Mouse (Mus musculus) urinary bladder, postnatal 25 days (tissue): ENCODE measurements around the gene Zfp444.

Experiments
- DNase-seq: peaks from one replicate; pipeline ENCODE4 v3.0.0; 2022; ENCODE audit warnings: low spot score

The Zfp444 gene

GRCm38 (mm10) chr7:6172006-6172649 is at the start of gene Zfp444:
Gene Zfp444 (plus strand): TSS chr7:6172226.
- peak; percentile 94 for DNase-seq

DNA sequence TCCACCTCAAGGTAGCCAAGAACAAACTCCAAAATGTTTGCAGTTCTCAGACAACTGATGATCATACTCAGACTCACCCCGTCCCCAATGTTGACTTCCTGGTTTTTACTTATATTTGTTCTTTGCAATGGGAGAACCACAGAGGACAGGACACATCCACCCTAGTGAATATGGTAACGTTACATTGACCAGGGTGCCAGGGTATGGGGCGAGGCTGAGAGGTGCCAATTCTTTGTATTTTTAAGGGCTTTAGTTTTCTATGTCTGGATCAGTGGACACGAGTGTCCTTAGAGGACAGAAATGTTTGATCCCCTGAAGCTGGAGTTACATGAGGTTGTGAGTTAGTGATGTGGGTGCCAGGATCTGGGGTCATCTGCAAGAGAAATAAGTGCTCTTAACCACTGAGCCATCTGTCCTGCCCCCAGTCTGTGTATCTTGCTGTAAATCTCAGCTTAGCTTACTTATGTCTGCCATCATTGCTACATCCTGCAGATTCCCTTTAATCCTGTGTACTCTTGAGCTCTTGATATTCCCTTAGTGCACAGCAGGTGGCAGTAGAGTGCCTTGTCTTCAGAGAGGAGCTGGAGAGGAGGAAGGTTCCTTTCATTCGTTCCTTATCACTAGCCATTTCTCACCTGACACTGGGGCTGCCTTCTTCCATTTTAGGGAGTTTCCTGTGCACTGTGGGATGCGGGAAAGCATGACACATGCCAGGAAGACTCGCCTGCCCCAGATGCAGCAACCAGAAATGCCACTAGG is 45.2 kb upstream of the Zfp444 start:
- peak; percentile 70 for DNase-seq

- no peak for DNase-seq
These were observed 41.7 kb upstream of the Zfp444 start for GRCm38 (mm10) chr7:6130346-6130745.

DNA sequence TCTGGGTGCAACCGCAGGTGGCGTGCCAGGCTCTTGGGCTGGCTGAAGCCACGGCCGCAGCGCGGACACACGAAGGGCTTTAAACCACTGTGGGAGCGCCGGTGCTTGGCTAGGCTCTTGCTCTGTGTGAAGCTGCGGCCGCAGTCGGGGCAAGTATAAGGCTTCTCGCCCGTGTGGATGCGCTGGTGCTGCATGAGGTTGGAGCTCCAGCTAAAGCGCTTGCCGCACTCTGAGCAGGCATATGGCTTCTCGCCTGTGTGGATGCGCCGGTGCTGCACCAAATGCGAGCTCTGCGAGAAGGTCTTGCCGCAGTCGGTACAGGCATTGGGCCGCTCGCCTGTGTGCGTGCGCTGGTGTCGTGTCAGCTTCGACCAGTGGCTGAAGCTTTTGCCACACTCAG is 39.4 kb upstream of the Zfp444 start:
- DNase-seq: no peak

GRCm38 (mm10) chr7:6136497-6136896 is 35.5 kb upstream of the Zfp444 start:
- no peak for DNase-seq

DNA sequence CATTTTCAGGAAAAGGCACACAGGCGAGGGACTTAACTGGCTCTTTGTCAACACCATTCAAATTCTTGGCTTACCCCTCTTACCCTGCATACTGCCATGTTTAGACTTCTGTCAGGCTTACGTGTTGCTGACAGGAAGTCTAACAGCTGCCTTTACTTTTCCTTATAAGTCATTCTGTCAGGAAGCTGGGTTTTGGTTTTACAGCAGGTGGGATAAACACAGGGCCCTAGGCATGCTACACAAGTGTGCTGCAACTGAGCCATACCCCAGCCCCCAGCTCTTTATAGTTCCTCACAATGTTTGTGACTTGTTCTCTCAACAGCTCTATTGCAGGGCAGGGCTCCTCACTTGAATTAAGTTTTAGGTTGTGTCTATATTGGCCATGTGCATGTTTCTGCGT is 32.7 kb upstream of the Zfp444 start:
- no peak for DNase-seq

GRCm38 (mm10) chr7:6143991-6144531 is 28.0 kb upstream of the Zfp444 start:
- DNase-seq: no peak

GRCm38 (mm10) chr7:6145423-6146188 is 26.4 kb upstream of the Zfp444 start:
- no peak for DNase-seq

- DNase-seq: no peak
These were observed 25.6 kb upstream of the Zfp444 start for GRCm38 (mm10) chr7:6146194-6146981.

- no peak for DNase-seq
These were observed 25.1 kb upstream of the Zfp444 start for GRCm38 (mm10) chr7:6146982-6147325.

- DNase-seq: no peak
These were observed 24.3 kb upstream of the Zfp444 start for GRCm38 (mm10) chr7:6147688-6148087.

- no peak for DNase-seq
These were observed 20.8 kb upstream of the Zfp444 start for GRCm38 (mm10) chr7:6151266-6151665.

GRCm38 (mm10) chr7:6152036-6152435 is 20.0 kb upstream of the Zfp444 start:
- DNase-seq: no peak

DNA sequence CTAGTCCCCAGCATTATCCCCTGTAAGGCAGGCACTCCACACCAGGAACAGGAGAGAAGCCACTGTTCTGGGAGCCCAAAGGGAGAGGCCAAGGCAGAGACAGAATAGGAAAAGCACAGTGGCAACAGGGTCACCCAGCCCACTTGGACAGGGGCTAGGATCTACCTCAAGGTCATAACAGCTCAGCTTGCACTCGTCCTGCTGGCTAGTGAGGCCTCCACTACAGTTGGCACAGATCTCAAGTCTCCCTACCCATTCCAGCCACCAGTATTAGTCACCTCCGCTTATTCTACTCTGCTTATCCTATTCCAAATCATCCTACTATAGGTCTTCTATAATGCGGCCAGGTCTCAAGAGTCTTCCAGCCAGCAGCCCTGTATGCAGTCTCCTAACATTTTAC is 18.9 kb upstream of the Zfp444 start:
- no peak for DNase-seq

GRCm38 (mm10) chr7:6154164-6154563 is 17.9 kb upstream of the Zfp444 start:
- DNase-seq: no peak

DNA sequence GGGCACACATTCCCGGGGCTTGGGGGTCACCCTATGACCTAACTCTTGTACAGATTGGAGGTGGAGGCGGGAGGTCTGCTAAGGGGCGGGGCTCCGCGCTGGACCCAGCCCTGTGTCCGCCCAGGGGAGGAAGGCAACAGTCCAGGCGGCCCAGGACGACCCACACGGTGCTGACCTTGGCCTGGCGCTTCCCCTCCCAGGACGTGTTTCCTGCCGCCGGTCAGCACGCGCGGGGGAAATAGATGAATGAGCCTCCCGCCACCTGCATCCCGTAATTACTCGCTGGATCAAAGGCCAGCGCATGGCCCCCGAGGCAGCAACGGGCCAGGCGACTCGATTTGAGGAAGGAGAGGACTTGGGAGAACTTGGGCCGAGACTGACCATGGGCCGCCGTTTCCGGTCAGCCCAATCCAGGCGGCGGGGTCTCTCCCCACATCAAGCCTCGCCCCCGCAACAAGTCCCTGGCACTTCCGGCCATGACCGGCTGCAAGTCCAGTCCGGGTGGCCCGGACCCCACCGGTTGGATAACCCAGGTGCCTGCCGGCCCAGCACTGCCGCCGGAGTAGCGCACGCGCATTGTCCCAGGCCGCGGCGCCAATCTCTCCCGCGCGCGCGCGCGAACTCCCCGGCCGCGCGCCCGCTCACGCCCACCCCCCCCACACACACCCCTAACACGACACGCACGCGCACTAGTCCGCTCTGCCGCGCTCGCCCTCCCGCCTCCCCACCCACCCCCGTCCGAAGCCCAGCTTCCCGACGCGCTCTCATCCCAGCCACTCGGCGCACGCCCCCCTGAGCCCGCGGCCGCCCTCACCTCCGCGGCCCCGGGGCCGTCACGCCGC is 16.8 kb upstream of the Zfp444 start:
- peak; percentile 78 for DNase-seq

- DNase-seq: peak; percentile 91
These were observed 16.1 kb upstream of the Zfp444 start, which contains the start of gene Zfp787 for GRCm38 (mm10) chr7:6155901-6156411. Gene Zfp787 (minus strand): TSS chr7:6155997.

DNA sequence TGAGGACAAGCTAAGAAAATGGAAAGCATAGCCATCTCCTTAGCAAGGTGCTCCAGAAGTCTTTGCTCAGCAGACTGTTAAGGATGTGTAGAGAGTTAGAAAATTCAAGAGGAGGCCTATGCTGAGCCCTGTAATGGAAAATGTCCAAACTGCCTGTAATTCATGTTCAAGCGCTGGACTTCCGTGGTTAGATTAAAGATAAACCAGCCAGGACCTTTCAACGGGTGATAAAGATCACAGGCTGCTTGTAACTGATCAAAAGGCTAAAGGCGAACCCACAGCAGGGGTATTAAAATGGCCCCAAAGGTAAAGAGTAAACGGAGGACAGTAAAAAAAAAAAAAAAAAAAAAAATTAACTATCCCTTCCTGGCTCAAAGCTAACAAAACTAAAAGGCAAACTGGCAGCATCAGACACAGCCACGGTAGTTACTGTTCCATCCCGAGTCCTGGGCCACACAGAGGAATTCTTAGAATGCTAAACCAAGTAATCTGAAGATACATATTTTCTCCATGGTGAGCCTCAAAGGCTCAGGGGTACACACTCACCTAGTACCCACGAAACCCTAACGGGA is 15.0 kb upstream of the Zfp444 start:
- no peak for DNase-seq

DNA sequence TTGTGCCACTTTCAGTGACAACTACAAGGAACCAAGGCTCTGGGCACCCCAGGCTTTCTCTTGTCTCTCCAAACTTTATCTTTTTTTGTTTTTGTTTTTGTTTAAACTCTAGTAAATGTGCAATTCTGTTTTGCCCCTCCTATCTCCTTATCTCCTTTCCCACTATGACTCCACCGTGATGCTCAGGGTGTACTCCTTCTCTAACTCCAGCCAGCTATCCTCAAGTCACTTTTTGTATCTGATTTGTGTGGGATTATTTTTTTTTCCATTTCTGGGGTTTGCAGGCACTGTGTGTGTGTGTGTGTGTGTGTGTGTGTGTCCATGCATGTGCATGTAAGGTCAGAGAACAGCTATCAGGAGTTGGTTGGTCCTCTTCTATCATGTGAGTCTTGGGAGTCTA is 14.5 kb upstream of the Zfp444 start:
- DNase-seq: no peak

DNA sequence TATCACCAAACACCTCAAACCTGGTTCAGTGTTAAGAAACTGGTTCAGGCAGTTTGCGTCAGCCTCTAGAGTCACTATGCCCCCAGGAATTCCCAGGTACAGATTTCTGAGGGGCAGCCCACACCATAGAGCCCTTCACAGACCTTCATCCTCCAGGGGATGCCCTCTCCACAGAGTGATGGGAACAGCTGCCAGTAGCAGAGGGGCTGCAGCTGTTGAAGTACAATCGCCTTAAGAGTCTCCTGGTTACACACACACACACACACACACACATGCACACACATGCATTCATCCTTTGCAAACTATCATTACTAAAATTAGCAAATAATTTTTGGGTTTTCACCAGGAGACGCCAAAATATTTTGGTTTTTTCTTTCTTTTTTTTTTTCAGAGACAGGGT is 12.4 kb upstream of the Zfp444 start:
- DNase-seq: no peak
